Mouse (Mus musculus) cerebellum, postnatal 25 days (tissue): ENCODE results near the gene Dusp28.

ENCODE experiments used
- DNase-seq, 2 experiments: peaks; one replicate each; pipeline ENCODE4 v3.0.0; 2021; ENCODE audit warnings: mixed read lengths in 2 of 2

Dusp28 gene

DNA sequence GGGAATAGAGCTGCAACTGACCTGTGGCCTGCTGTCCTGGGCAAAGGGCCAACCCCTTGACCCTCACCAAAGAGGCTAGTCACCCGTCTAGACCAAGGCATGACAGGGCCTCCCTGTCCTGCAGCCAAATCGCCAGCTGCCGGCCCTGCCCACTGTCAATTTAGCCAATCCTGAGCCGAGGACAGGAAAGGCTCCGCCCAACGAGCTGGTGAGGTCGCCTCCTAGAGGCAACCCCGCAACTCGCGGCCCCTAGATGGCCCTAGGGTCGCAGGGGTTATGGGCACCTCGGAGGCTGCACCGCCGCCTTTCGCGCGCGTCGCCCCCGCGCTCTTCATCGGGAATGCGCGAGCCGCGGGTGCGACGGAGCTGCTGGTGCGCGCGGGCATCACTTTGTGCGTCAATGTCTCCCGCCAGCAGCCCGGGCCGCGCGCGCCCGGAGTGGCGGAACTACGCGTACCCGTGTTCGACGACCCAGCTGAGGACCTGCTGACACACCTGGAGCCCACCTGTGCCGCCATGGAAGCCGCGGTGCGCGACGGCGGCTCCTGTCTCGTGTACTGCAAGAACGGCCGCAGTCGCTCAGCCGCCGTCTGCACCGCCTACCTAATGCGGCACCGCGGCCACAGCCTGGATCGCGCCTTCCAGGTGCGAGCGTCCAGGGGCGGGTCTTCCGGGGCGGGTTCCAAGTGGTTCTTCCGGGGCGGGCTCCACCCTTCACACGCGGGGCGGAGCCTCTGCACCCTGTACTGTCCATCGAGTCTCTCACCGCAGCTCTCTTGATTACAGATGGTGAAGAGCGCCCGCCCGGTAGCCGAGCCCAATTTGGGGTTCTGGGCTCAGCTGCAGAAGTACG, at the start of gene Dusp28:
Gene Dusp28 (plus strand): TSS at position 203 of the 853 bp plus-strand sequence.
- DNase-seq: peak; percentile 90 to 94

DNA sequence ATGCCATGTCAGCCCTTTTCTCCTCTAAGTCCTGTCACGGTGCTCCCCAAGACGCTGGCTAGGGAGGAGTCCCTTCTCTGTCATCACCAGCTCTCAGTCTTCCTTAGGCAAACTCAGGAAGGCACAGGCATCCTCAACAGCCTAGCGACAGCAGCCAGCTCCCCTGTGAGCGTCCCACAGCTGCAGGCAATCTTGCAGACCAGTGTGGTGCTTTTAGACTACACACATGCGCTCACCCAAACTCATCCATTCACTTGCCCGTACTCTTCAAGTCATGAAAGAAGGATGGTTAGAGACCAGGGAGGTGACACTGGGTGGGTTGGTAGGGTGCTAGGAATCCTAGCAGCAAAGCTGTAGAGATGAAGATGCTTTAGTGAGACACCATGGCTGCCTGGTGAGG, 45.3 kb upstream of the Dusp28 start:
- DNase-seq: no peak

GRCm38 (mm10) chr1:92863268-92863667, 43.5 kb upstream of the Dusp28 start:
- no peak for DNase-seq

GRCm38 (mm10) chr1:92866170-92866569, 40.6 kb upstream of the Dusp28 start:
- no peak for DNase-seq

DNA sequence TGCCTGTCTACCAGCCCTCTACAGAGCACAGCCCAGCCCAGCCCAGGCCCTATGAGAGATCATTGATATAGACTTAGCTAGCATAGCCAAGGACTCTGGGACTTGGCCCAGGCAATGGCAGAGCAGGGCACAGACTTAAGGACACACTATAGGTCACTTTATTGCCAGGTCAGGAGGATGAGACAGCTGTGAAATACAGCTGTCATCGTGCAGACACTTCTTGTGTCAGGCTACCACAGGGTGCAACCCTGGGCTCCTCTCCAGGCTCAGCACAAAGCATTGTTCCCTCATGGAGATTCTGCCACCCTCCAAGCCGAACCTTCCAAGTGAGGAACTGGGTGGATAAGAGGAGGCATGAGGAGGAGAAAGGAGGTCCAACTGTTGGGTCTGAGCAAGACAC, 36.8 kb upstream of the Dusp28 start:
- DNase-seq: no peak

GRCm38 (mm10) chr1:92872666-92873065, 34.1 kb upstream of the Dusp28 start:
- DNase-seq: no peak

DNA sequence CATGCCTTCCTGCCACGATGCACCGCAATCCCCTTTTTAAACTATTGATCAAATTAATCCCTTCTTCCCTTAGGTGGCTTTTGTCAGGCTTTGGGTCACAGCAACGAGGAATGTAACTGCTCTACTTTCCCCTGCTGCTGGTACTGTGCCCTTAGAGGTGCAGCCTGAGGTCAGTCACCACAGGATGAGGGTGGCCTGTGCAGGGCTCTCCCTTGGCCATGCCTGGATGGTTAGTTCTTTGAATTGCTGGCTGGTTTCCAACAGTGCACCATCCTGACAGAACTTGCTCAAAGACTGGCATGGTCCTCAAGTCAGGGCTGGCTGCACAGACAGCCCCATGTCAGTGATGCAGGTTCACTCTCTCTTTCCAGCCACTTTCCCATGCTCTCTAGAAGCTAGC, 32.8 kb upstream of the Dusp28 start:
- DNase-seq: no peak

GRCm38 (mm10) chr1:92875360-92876111, 31.2 kb upstream of the Dusp28 start:
- DNase-seq: no peak

- DNase-seq: no peak
Observed at GRCm38 (mm10) chr1:92877431-92877978, 29.3 kb upstream of the Dusp28 start.

- DNase-seq: no peak
Observed at GRCm38 (mm10) chr1:92878066-92878741, 28.6 kb upstream of the Dusp28 start.

- peak; percentile 93 to 94 for DNase-seq
Observed at GRCm38 (mm10) chr1:92879266-92879665, 27.5 kb upstream of the Dusp28 start.

DNA sequence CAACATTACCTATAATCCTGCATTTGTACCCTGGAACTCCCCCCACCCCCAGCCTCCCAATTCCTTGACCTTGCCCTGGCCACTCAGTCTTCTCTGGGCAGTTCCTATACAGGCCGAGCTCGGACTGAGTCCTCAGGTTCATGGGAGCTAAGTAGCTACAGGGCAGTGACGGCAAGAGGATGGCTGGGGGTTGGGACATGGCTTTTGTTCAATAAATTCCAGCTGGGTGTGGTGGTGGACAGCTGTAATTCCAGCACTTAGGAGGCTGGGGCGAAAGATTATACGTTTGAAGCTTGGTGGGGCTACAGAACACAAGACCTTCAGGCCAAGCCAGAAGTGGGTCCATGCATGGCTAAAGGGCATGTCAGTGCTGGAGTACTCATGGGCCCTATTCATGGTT, 26.7 kb upstream of the Dusp28 start:
- DNase-seq: peak in 1 of 2 experiments; percentile 31

DNA sequence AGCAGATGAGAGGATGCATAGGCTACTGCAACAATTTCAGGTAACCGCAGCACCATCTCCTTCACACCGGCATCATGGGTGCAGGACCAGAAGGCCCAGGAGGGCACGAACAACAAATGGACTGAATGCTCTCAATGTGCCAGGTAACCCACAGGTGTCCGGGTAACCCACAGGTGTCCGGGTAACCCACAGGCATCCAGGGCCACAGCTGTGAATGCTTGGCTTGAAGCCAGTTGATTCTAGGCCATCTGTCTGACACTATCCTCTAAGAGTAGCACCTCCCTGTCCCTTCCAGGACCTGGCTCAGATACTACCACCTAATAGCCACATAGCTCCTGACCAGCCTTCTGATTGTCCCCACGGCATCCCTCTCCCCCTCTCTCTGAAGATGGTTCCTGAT, 24.8 kb upstream of the Dusp28 start:
- DNase-seq: peak; percentile 35 to 38

- no peak for DNase-seq
Observed at GRCm38 (mm10) chr1:92888901-92889655, 17.7 kb upstream of the Dusp28 start.

GRCm38 (mm10) chr1:92892791-92893190, 14.0 kb upstream of the Dusp28 start:
- DNase-seq: peak; percentile 61 to 74

- no peak for DNase-seq
Observed at GRCm38 (mm10) chr1:92893896-92894295, 12.9 kb upstream of the Dusp28 start.

DNA sequence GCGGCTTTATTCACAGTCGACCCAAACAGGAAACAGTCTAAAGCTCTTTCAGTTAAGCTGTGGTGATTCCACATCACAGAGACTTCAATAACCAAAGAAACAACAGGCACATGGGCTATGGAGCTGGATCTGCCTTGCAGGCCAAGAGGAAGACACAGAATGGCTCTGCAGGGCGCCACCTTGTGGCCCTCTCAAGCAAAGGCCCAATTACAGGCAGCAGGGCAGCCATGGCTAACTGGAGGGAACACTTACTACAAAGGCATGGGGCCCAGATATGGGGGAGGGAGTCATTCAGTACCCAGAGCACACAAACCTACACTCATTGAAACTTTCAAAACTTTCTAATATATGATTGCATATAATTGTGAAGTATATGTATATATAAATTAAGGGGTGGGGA, 11.7 kb upstream of the Dusp28 start:
- peak; percentile 90 to 94 for DNase-seq

DNA sequence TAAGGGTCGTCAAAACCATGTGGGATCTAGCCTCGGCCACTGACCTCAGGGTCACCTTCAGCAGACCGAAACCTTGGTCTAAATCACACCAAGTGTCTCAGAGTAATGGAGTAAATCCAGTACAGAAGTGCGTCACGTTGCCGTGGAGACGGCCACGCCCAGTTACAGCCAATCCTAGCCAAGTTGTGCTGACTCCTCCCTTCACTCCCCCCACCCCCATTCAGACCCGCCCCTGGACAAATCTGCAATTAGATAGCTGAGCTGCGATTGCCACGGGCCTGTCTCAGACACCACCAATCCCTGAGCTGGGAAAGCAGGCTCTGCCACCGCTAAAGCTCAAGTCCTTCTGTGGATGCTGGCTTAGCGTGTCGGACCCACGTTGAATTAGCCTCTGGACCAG, 4.0 kb upstream of the Dusp28 start, which contains the start of gene Ankmy1:
Gene Ankmy1 (minus strand): TSS at position 121 of the 400 bp plus-strand sequence.
- DNase-seq: peak in 1 of 2 experiments; percentile 21

- no peak for DNase-seq
Observed at GRCm38 (mm10) chr1:92903627-92904026, 3.2 kb upstream of the Dusp28 start.

DNA sequence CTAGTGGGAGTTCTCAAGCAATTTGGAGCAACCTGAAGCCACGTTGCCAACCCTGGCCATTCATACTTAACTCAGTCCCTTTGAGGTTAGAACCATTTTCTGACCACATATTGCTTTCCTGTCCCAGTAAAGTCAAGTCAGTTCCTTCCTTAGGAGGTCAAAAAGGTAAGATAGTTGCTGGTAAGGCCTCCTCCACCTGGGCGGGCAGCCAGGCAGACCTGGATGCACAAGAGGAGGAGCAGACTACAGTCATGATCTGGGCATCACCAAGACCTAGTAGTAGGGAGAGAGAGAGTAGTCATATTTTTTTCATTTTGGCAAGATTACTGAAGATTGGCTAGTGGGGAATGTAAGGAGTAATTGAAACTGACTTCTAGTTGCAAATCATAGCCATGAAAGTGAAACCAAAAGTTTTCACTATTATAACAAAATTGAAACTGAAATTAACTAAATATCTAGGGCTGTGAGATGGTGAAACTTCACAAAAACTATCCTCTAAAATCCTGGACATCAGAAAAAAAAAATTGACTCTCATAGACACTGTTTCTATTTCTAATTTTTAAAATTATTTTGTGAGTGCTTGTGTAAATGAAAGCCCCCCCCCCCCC, 974 bp upstream of the Dusp28 start:
- peak in 1 of 2 experiments; percentile 46 for DNase-seq

DNA sequence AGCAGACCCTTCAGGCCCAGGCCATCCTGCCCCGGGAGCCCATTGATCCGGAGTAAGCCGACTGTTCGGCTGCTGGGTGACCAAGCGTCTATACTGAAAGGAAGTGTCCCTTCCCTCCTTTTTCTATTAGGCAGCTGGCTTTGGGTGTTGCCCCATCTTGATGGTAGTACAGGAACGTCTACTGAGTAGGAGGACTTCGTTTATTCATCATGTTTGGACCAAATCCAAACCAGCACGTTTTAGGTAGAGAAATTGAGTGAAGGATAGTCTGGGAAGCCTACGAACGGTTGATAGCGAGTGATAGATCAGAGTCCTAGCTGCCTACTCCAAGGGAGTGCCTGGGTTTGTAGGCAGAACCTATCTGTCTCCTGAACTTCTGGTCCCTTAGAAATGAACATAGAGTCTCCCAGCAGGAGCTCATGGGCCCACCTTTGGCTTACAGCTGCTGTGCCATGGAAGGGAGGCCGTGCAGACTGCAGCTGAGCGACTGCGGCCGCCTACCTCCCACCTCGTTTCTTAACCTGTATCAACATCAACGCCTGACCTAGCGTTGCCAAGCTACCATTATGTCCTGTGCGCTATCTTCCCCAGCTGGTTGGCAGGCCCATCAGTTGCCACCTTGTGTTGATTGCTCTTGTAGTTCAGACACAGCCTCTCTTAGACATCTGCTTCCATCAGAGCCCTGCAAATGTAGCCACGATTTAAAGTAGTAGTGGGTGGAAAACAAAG, 1.0 kb downstream of the Dusp28 start:
- DNase-seq: peak in 1 of 2 experiments; percentile 30
